Mouse (Mus musculus) T-cell, adult 2 months (primary cell): ENCODE measurements around the gene Gjd2.

Source experiments
- DNase-seq: peaks from one replicate; pipeline ENCODE4 v3.0.0; 2022; ENCODE audit warnings: low spot score

Gene Gjd2

DNA sequence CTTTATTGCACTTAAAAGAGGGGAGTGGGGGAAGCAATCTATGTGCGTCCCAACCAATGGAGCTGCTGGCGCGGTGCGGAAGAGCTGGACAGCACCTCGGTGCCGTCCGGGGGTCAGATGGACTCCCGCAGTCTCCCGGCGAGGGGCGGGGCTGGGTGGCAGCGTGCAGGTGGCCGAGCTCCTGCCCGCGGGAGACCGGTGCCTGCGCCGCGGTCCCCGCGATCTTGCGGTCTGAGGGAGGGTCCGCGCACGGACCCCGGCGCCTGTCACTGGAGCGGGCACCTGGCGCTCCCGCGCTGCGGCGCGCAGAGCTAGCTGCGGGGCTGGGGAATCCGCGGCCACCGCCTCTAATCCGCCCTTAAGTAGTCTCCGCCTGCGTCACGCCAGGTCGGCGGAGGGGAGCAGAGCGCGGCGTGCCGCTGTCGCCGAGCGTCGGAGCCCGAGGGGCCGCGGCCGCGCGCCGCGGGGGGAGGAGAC lies at the start of gene Gjd2:
Gene Gjd2 (minus strand): TSS at position 325 of the 477 bp plus-strand sequence.
- DNase-seq: no peak

- DNase-seq: no peak
Observed at GRCm38 (mm10) chr2:114060071-114060591, 46.7 kb upstream of the Gjd2 start.

DNA sequence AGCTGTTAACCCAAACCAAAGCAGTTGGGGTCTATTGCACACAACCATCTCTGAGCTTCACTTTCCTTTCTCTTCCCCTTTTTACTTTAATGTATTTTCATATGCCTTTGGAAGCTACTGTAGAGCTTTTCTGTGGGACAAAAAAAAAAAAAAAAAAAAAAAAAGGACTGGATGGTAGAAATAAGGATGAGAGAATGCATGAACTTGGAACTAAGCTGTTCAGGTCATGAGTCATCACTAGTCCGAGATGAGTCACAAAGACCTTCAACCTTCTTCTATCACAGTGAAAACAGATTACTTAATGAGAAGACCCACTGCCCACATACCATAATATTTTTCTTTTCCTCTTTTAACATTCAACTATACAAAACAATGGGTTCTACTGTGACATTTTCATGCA lies 46.2 kb upstream of the Gjd2 start:
- DNase-seq: no peak

DNA sequence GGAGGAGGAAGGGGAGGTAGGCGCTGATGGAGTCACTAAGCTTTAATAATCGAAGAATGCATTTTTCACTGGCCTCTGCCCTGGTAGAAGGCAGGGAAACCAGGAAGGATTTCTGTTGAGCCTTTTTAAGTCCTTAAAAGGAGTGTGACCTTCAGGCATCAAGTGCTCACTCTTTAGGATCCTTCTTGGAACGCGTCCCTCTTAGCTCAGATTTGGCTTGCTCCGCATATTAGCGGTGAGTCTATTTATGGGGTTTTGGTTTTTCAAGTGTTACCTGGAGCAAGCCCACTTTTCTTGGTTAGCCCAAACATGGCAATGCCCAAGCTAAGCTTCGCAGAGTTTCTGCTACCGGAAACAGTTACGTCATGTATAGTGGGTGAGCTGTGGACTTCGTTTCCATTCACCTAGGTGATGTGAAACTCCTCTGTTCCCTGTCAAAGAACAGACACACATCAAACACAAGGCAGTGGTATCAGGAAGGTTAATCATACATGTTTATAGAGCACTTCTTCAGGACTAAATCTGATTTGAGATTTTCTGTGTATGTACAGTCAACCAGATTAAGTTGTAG lies 44.9 kb upstream of the Gjd2 start:
- DNase-seq: no peak

DNA sequence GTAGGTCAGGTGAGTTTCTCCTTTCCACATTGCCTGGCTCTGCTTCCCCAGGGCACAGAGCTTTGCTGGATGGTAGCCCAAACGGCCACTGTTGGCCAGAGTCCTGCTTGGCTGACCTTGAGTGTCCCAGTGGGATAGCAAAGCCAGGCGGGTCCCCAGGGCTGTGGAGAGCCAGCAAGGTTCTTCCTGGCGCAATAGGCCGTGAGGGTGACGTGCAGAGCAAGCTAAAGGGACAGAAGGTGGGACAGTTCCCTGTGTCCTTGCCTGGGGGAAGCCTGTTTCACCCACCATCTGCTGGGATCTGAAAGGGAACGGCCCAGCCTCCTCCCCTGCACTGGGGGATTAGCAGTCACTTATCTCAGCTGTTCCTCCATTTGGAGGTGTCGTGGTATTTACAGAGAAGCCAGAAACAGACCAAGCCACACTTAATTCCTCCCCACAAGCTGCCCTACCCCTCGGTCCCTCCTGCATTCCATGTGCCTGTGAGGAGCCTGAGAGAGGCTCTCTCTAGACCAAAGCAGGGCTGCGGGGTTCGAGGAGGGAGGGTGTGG lies 44.0 kb upstream of the Gjd2 start:
- DNase-seq: no peak

DNA sequence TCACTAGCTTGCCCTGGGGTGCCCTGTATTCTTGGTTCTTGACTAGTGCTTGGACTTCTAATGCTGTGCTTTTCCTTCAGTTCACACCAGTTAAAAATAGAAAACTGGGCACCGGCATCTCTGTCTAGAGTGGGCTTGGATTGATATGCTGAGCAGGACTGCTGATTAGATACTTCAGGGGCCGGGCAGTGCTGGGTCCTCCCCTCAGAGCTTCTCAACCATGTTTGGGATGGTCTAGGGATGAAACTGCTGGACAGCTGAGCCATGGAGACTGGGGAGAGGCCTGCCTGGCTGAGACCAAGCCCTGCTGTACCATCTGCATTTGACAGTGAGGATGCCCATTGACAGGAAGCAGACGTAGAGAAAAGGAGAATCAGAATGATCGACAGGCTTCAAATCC lies 40.7 kb upstream of the Gjd2 start:
- no peak for DNase-seq

DNA sequence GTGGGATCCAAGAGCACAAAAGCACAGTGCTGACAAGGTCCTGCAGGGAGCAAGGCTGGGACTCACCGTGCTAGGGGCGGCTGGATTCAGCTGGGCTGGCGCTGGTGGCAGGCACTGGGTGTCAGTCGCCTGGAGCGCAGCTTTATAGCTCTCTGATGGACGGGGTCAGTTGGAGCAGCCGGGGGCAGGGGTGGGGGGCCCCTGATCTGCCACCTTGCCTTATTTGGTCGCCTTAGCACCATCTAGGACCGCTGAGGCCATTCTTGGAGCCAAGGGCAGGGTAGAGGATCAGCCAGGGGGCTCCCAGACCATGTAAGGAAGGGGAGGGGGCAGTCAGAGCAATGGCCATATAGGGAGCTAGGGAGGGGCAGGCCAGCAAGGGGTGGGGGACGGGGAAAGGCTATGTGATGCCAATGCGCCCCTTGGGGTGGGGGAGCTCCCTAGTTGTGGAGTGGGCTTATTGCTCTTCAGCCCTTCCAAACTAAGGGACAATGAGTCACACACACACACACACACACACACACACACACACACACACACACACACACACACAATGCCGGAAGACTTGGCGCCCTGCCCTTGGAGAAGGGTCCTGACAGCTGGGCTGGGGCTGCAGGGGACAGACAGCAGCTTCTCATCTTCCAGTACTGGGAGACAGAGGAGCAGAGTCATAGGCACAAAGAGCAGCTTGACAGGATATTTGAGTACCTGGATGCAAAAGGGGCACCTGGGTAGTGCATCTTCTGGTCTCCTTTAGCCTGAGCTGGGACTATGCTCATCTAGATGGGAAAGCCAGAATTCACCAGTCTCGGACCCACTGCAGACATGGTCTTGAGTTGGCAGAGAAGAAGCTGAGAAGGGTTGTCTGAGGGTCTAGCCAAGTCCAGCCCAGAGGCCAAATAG lies 39.5 kb upstream of the Gjd2 start, which contains the start of gene Actc1:
Gene Actc1 (minus strand): TSS at position 853 of the 903 bp plus-strand sequence.
- DNase-seq: no peak

- no peak for DNase-seq
Observed at GRCm38 (mm10) chr2:114051871-114052241, 38.4 kb upstream of the Gjd2 start.

GRCm38 (mm10) chr2:114051111-114051870 lies 37.9 kb upstream of the Gjd2 start:
- DNase-seq: no peak

DNA sequence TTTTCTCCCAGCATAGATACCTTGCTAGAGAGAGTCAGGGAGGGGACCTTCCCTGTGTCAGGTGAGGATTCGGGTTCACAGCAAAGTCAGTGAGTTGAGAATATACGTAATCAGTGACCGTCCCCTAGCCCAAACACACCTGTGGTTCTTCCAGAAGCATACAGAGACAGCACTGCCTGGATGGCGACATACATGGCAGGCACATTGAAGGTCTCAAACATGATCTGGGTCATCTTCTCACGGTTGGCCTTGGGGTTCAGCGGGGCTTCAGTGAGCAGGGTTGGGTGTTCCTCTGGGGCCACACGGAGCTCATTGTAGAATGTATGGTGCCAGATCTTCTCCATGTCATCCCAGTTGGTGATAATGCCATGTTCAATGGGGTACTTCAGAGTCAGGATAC lies 36.7 kb upstream of the Gjd2 start:
- no peak for DNase-seq

GRCm38 (mm10) chr2:114049372-114049771 lies 36.0 kb upstream of the Gjd2 start:
- DNase-seq: no peak

DNA sequence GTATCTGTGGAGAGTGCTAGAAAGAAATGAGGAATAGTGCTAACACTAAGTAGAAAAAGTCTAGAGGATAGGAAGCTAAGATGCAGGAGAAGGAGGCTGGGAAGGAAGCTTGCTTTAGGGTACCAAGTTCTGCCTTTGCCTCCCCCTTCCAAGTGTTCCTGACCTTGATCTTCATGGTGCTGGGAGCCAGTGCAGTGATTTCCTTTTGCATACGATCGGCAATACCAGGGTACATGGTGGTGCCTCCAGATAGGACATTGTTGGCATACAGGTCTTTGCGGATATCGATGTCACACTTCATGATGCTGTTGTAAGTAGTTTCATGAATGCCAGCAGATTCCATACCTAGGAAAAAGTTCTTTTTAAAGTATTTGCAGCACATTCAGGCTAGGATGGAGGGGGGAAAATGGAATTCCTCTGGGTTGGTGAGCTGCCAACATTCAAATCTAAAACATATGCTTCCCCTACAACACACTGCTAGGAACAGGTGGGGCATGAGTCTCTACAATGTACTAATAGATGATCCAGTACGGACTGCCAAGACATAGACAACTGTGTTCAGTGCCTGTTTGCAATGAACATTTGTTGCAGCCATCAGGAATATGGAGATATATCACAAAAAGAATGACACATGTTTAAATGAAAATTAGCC lies 34.7 kb upstream of the Gjd2 start:
- DNase-seq: no peak

DNA sequence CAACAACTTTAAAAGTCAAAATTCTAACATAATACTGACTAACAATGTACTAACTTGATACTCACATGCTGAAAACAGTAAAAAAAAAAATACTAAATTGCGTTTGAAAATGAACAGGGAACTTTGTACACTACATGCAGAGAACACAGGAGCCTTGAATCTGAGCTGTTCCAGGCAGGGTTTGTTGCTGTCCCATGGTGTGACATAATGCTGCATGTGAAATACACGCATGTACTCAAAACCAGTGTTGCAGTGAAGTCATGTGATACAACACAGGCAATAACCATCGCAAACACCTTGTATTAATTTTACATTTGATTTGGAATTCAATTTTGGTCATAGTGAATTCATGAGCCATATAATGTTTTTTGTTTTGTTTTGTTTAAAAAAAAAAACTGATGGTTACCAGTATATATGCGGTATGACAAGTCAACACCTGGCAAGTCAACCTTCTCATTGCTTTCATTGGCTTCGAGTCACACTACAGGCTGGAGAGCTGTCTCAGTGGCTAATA lies 32.8 kb upstream of the Gjd2 start:
- DNase-seq: no peak

DNA sequence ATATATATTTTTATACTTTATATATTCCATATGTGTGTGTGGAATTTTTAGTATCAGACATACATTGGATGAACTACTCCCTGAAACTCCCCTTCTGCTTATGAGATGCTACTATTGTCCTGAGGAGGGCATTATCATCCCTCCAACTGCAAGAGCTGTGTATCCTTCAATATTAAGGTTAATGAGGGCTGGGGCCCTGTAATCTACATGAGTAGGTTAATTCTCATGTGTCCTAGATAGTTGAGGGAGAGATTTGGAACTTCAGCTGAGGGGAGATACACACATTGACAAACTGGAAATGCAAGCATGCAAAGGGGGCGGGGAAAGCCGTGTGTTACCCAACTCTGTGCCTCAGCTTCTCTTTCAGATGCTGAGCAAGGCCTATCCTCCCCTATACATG lies 24.5 kb upstream of the Gjd2 start:
- DNase-seq: no peak

DNA sequence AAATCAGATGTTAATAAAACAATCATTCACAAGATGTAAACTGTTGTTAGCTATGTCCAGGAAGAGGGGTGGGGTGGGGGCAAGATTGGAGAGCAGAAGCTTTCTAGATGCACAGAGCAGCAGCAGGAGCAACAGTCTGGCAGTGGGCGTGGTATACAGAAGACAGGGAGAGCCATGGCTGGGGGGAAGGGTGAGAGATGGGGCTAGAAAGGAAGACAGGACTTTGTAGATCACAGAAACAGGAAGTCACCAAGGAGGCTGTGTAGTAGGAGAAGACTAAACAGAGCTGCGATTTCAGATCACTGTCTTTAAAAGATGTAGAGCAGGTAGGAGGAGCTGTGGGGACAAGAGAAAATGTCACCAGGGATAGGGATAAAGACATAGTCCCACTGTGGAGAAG lies 18.8 kb upstream of the Gjd2 start:
- peak; percentile 34 for DNase-seq

DNA sequence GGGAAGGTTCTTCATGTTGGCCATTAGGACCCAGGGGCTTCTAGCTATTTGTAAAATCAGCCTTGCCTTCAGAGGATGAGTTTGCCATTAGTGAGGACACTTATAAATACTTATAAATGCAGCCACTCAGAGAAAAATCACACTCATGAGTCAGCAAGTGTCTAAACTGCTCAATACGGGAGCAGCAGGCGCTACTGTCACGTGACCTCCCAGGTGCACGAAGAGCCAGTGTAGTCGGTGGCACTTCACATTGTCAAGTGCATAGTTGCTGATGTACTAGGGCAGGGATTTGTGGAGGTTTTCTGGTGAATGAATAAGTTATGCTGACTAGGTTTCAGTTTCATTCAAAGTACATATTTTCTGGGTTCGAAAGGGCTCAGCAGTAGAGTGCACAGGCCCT lies 10.0 kb upstream of the Gjd2 start:
- DNase-seq: no peak

DNA sequence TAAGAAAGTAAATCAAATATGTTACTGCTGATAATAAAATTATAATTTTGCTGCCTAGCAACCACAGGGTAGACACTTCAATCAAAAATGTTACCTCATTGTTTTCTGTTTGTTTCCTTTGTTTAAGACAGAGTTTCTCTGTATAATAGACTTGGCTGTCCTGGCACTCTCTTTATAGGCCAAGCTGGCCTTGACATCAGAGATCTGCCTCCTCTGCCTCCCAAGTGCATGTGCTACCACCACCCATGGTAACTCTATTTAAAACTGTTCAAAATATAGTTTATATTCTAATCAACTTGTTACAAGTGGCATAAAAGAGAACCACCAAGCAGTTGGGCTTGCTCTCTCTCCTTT lies 6.8 kb upstream of the Gjd2 start:
- DNase-seq: no peak

DNA sequence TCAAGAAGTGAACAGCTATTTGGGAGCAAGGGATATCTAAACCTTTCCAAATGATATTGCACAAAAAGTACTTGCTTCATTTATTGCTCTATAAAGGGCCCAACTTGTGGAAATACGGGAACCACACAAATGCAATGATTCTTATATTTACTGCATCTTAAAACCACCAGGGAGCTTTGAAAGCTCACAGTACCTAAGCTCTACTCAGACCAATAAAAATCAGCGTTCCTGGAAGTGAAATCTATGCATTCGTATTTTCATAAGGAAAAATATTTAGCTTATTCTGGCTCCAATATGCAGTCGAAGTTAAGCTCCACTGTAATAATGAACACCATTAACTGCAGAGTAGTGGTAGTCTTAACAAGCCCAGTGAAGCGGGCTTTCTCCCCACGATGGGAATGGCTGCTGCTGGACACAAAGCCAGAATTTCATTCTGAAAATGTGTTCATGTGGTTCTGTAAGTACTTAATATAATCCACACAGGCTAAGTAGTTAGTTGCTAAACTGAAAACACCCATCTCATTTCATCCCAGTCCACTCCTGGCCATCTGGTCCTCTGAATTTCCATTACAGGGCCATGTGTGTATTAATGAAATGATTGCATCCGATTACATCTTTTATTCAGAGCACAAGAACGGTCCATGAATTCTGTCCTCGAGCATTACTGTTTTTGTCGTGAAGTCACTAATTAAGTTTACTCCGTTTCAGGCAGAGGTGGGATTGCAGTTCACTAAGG lies 6.2 kb upstream of the Gjd2 start:
- DNase-seq: no peak

- no peak for DNase-seq
Observed at GRCm38 (mm10) chr2:114018136-114018535, 4.7 kb upstream of the Gjd2 start.

GRCm38 (mm10) chr2:114014839-114015238 lies 1.4 kb upstream of the Gjd2 start:
- DNase-seq: no peak

DNA sequence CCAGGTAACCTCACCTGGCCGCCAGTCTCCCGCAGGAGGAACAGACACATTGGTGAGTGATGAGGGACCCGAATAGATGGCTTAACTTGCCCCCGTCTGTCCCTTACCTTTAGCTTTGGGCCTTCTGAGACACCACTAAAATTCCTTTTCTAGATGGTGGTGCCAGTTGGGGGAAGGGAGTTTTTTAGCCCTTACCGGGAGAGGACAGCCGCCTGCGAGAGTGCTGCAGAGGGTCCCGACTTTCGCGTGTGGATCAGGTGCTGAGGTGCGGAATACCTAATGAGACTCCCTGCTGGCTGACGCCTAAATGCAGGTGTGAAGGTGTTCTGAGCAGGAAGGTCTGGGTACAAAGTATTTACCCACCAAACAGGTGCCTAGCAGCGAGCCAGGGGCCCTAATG lies 427 bp upstream of the Gjd2 start:
- no peak for DNase-seq
